Comparison of ENCODE assay signal across 8 mouse cellular contexts in genomic region chr3:89419981-89420380, GRCm38 (mm10). TPM values are rescaled to one million over a fixed set of nuclear protein-coding genes. Genes with fewer than 3 reads are reported as not detected.
DNase-seq lines count a peak whose midpoint lies in the region; ATAC-seq and TF ChIP-seq lines count a peak whose summit lies in the region.

No protein-coding gene starts in this region.

- peak overlapping the region; percentile 85 for H3K4me2 ChIP-seq in heart, embryonic 16.5 days (ENCODE audit: low read depth, low read length)
- peak overlapping the region; percentile 84 for H3K4me2 ChIP-seq in intestine, embryonic 15.5 days (replicated peaks)
- peak overlapping the region; percentile 88 for H3K4me2 ChIP-seq in midbrain, embryonic 13.5 days (replicated peaks)

- 18% methylated on average over 3 of the region's 3 CpGs for WGBS in heart, embryonic 16.5 days
- 19% methylated on average over 3 of the region's 3 CpGs for WGBS in intestine, embryonic 15.5 days
- WGBS in midbrain, embryonic 13.5 days: 40% methylated on average over 3 of the region's 3 CpGs

- H3K9ac ChIP-seq in heart, embryonic 16.5 days (ENCODE audit: low read length): peak overlapping the region; percentile 77
- H3K9ac ChIP-seq in intestine, embryonic 15.5 days: peak overlapping the region; percentile 60
- peak overlapping the region; percentile 69 for H3K9ac ChIP-seq in midbrain, embryonic 13.5 days (replicated peaks)

- H3K36me3 ChIP-seq in heart, embryonic 16.5 days (ENCODE audit: control insufficient read depth, insufficient read depth): peaks cover 16% of the 10 kb centered on the region
- peaks cover 16% of the 10 kb centered on the region for H3K36me3 ChIP-seq in intestine, embryonic 15.5 days
- peaks cover 16% of the 10 kb centered on the region for H3K36me3 ChIP-seq in midbrain, embryonic 13.5 days

- H3K4me1 ChIP-seq in heart, embryonic 16.5 days (ENCODE audit: control insufficient read depth, insufficient read depth, low read length): peaks cover 36% of the 10 kb centered on the region
- H3K4me1 ChIP-seq in bone marrow macrophage, adult 2 months (ENCODE audit: control insufficient read depth, insufficient read depth, low read length): peaks cover 41% of the 10 kb centered on the region
- H3K4me1 ChIP-seq in intestine, embryonic 15.5 days (replicated peaks): peaks cover 48% of the 10 kb centered on the region
- H3K4me1 ChIP-seq in midbrain, embryonic 13.5 days (replicated peaks): peaks cover 58% of the 10 kb centered on the region

- no peak for TF ChIP-seq CTCF in bone marrow macrophage, adult 2 months (IDR thresholded peaks at IDR 0.05; ENCODE audit: low read depth, low read length)

- intact Hi-C loops in heart, postnatal 10 days (cut with DNase I): loop anchor here (2.0 kb wide), 1 partner anchor 25 kb away; the partner anchor contains the start of gene Zbtb7b

- H3K27ac ChIP-seq in heart, embryonic 16.5 days (ENCODE audit: low read length): peak overlapping the region; percentile 100
- H3K27ac ChIP-seq in bone marrow macrophage, adult 2 months (ENCODE audit: insufficient read depth, low read depth, low read length): peak overlapping the region; percentile 95
- H3K27ac ChIP-seq in intestine, embryonic 15.5 days: peak overlapping the region; percentile 97
- peak overlapping the region; percentile 76 for H3K27ac ChIP-seq in midbrain, embryonic 13.5 days

- peak overlapping the region; percentile 90 for H3K4me3 ChIP-seq in heart, embryonic 16.5 days (ENCODE audit: low read length)
- peak overlapping the region; percentile 90 for H3K4me3 ChIP-seq in bone marrow macrophage, adult 2 months (ENCODE audit: insufficient read depth, low read length)
- H3K4me3 ChIP-seq in intestine, embryonic 15.5 days (replicated peaks): peak overlapping the region; percentile 51
- peak overlapping the region; percentile 57 for H3K4me3 ChIP-seq in midbrain, embryonic 13.5 days (replicated peaks)

- H3K27me3 ChIP-seq in heart, embryonic 16.5 days (ENCODE audit: control insufficient read depth, insufficient read depth, low read length): no peaks in the 10 kb centered on the region
- no peaks in the 10 kb centered on the region for H3K27me3 ChIP-seq in intestine, embryonic 15.5 days (replicated peaks)
- no peaks in the 10 kb centered on the region for H3K27me3 ChIP-seq in midbrain, embryonic 13.5 days

- DNase-seq in heart, postnatal 10 days: no peak
- DNase-seq in layer of hippocampus, adult 18-20 months (ENCODE audit: low spot score in 2 of 2): no peak
- no peak for DNase-seq in right cerebral cortex, postnatal 10 days (ENCODE audit: low spot score in 2 of 2)

- ATAC-seq in heart, embryonic 16.5 days (replicated peaks; ENCODE audit: extremely low read depth, insufficient read depth, low FRiP score): no peak
- ATAC-seq in intestine, embryonic 15.5 days: no peak
- ATAC-seq in midbrain, embryonic 13.5 days: no peak
- no peak for ATAC-seq in frontal cortex, adult (ENCODE audit: low TSS enrichment)

- TF ChIP-seq POLR2A in bone marrow macrophage, adult 2 months (IDR thresholded peaks at IDR 0.05; ENCODE audit: borderline replicate concordance, low read depth, low read length): no peak

- no peaks in the 10 kb centered on the region for H3K9me3 ChIP-seq in heart, embryonic 16.5 days (replicated peaks; ENCODE audit: control insufficient read depth, low read length)
- H3K9me3 ChIP-seq in intestine, embryonic 15.5 days: no peaks in the 10 kb centered on the region
- H3K9me3 ChIP-seq in midbrain, embryonic 13.5 days: no peaks in the 10 kb centered on the region

RNA-seq across cellular contexts. Expression of gene Shc1, which starts 1.7 kb away (rescaled TPM):
- polyA plus RNA-seq in heart, embryonic 16.5 days (2015; fragmentation: Nextera tagmentation; extraction: Ambion mirVana): 67.7 and 72.3 TPM in 2 replicates
- 10 to 100 TPM; 59.1 to 62.1 TPM for total RNA-seq in heart, postnatal 10 days (2021)
- 56.0 and 56.8 TPM in 2 replicates for polyA plus RNA-seq in bone marrow macrophage, adult 2 months (2012; ENCODE audit: insufficient read depth, insufficient read length, missing spikeins)
- 85.6 and 87.3 TPM in 2 replicates for polyA plus RNA-seq in intestine, embryonic 15.5 days (2015; fragmentation: Nextera tagmentation; extraction: Ambion mirVana)
- polyA plus RNA-seq in midbrain, embryonic 13.5 days (2015; fragmentation: Nextera tagmentation; extraction: Ambion mirVana): 17.3 and 17.8 TPM in 2 replicates
- total RNA-seq in layer of hippocampus, adult 18-20 months (2021): 10 to 100 TPM; 11.5 to 12.8 TPM

RNA-seq across cellular contexts. Expression of gene Cks1b, which starts 1.8 kb away (rescaled TPM):
- polyA plus RNA-seq in heart, embryonic 16.5 days (2015; fragmentation: Nextera tagmentation; extraction: Ambion mirVana): 288 and 304 TPM in 2 replicates
- total RNA-seq in heart, postnatal 10 days (2021): 10 to 100 TPM; 26.6 to 26.9 TPM
- 46.6 and 55.2 TPM in 2 replicates for polyA plus RNA-seq in bone marrow macrophage, adult 2 months (2012; ENCODE audit: insufficient read depth, insufficient read length, missing spikeins)
- polyA plus RNA-seq in intestine, embryonic 15.5 days (2015; fragmentation: Nextera tagmentation; extraction: Ambion mirVana): 383 and 386 TPM in 2 replicates
- polyA plus RNA-seq in midbrain, embryonic 13.5 days (2015; fragmentation: Nextera tagmentation; extraction: Ambion mirVana): 176 and 177 TPM in 2 replicates
- total RNA-seq in layer of hippocampus, adult 18-20 months (2021): 1 to 10 TPM; 2.3 to 2.4 TPM

RNA-seq across cellular contexts. Expression of gene Flad1, which starts 8.3 kb away (rescaled TPM):
- 38.8 and 41.0 TPM in 2 replicates for polyA plus RNA-seq in heart, embryonic 16.5 days (2015; fragmentation: Nextera tagmentation; extraction: Ambion mirVana)
- total RNA-seq in heart, postnatal 10 days (2021): 10 to 100 TPM; 44.4 TPM
- 17.7 and 20.5 TPM in 2 replicates for polyA plus RNA-seq in bone marrow macrophage, adult 2 months (2012; ENCODE audit: insufficient read depth, insufficient read length, missing spikeins)
- 32.9 and 33.3 TPM in 2 replicates for polyA plus RNA-seq in intestine, embryonic 15.5 days (2015; fragmentation: Nextera tagmentation; extraction: Ambion mirVana)
- polyA plus RNA-seq in midbrain, embryonic 13.5 days (2015; fragmentation: Nextera tagmentation; extraction: Ambion mirVana): 37.2 and 37.8 TPM in 2 replicates
- 10 to 100 TPM; 39.8 to 39.9 TPM for total RNA-seq in layer of hippocampus, adult 18-20 months (2021)

RNA-seq across cellular contexts. Expression of gene Pygo2, which starts 10.0 kb away (rescaled TPM):
- 21.8 and 24.0 TPM in 2 replicates for polyA plus RNA-seq in heart, embryonic 16.5 days (2015; fragmentation: Nextera tagmentation; extraction: Ambion mirVana)
- total RNA-seq in heart, postnatal 10 days (2021): 10 to 100 TPM; 16.8 to 22.3 TPM
- polyA plus RNA-seq in bone marrow macrophage, adult 2 months (2012; ENCODE audit: insufficient read depth, insufficient read length, missing spikeins): 25.3 and 28.0 TPM in 2 replicates
- 32.7 and 33.2 TPM in 2 replicates for polyA plus RNA-seq in intestine, embryonic 15.5 days (2015; fragmentation: Nextera tagmentation; extraction: Ambion mirVana)
- 37.4 and 43.4 TPM in 2 replicates for polyA plus RNA-seq in midbrain, embryonic 13.5 days (2015; fragmentation: Nextera tagmentation; extraction: Ambion mirVana)
- total RNA-seq in layer of hippocampus, adult 18-20 months (2021): 10 to 100 TPM; 60.4 to 64.9 TPM

RNA-seq across cellular contexts. Expression of gene Pbxip1, which starts 16.5 kb away (rescaled TPM):
- polyA plus RNA-seq in heart, embryonic 16.5 days (2015; fragmentation: Nextera tagmentation; extraction: Ambion mirVana): 67.5 and 74.8 TPM in 2 replicates
- 10 to 100 TPM; 66.5 to 66.8 TPM for total RNA-seq in heart, postnatal 10 days (2021)
- 14.1 and 17.3 TPM in 2 replicates for polyA plus RNA-seq in bone marrow macrophage, adult 2 months (2012; ENCODE audit: insufficient read depth, insufficient read length, missing spikeins)
- polyA plus RNA-seq in intestine, embryonic 15.5 days (2015; fragmentation: Nextera tagmentation; extraction: Ambion mirVana): 39.2 and 40.2 TPM in 2 replicates
- 12.2 and 14.1 TPM in 2 replicates for polyA plus RNA-seq in midbrain, embryonic 13.5 days (2015; fragmentation: Nextera tagmentation; extraction: Ambion mirVana)
- total RNA-seq in layer of hippocampus, adult 18-20 months (2021): 10 to 100 TPM; 37.7 to 41.2 TPM
